Mouse (Mus musculus) kidney, adult 2 months (tissue): ENCODE measurements around the gene Prss36.

Experiments used
- CTCF ChIP-seq: fragments of 200-500 bp; conservative IDR thresholded peaks from 2 replicates; pipeline ENCODE4 v1.5.1; 2011; ENCODE audit warnings: low read depth, mild to moderate bottlenecking, control low read depth, low read length, moderate library complexity, mixed read lengths; ENCODE audit not compliant: insufficient read depth, insufficient read length
- POLR2A ChIP-seq: fragments of 200-500 bp; IDR thresholded peaks from one replicate; pipeline ENCODE4 v1.6.1; 2011; ENCODE audit warnings: low read depth, low read length, control low read depth

DNA sequence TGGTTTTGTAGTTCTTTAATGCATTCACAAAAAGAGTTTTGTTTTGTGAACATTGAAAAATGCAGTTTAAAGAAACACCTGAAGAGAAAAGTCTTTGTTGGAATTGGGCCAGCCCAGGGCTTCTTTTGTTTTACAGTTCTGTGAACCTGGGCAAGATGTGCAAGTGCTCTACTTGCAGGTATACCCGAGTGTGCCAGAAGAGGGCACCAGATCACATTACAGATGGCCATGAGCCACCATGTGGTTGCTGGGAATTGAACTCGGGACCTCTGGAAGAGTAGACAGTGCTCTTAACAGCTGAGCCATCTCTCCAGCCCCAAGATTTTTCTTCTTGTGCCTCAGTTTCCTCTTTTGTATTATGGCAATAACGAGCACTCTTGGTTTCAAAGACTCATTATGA lies 28.3 kb downstream of the Prss36 start:
- TF ChIP-seq CTCF: peak; percentile 62
- no peak for TF ChIP-seq POLR2A
